Mouse (Mus musculus) kidney, postnatal 0 days (tissue): ENCODE results near the gene Lyst. TPM values are rescaled to one million over a fixed set of nuclear protein-coding genes. Genes with fewer than 3 reads are reported as not detected.

Experiments
- ATAC-seq: fragments of 200-750 bp; cut with Nextera tagmentation; replicated peaks from 2 replicates; pipeline ENCODE4 v1.8.0; 2017; ENCODE audit warnings: low read depth, moderate number of reproducible peaks, moderate TSS enrichment, moderate library complexity; ENCODE audit not compliant: low FRiP score
- DNase-seq: peaks from one replicate; pipeline ENCODE4 v3.0.0-alpha.2; 2016; ENCODE audit warnings: low spot score
- H3K27ac ChIP-seq: fragments of 300-500 bp; sonication (generic); 2 replicates; pipeline ENCODE4 v1.5.1; 2014; ENCODE audit warnings: mild to moderate bottlenecking
- H3K27me3 ChIP-seq: fragments of 300-500 bp; sonication (generic); 2 replicates; pipeline ENCODE4 v1.6.1; 2014; ENCODE audit warnings: low read length, mixed read lengths; ENCODE audit not compliant: insufficient read depth
- H3K36me3 ChIP-seq: fragments of 300-500 bp; sonication (generic); 2 replicates; pipeline ENCODE4 v1.6.1; 2014; ENCODE audit warnings: low read length, mixed read lengths; ENCODE audit not compliant: insufficient read depth
- H3K4me1 ChIP-seq: fragments of 300-500 bp; sonication (generic); replicated peaks from 2 replicates; pipeline ENCODE4 v1.6.1; 2014; ENCODE audit warnings: antibody characterized with exemption, low read length, mixed read lengths; ENCODE audit not compliant: insufficient read depth
- H3K4me2 ChIP-seq: fragments of 300-500 bp; sonication (generic); 2 replicates; pipeline ENCODE4 v1.6.1; 2014; ENCODE audit warnings: mild to moderate bottlenecking, low read length, moderate library complexity, mixed read lengths
- H3K4me3 ChIP-seq: fragments of 300-500 bp; sonication (generic); replicated peaks from 2 replicates; pipeline ENCODE4 v1.5.1; 2014; ENCODE audit warnings: low read depth, low read length
- H3K9ac ChIP-seq: fragments of 300-500 bp; sonication (generic); 2 replicates; pipeline ENCODE4 v1.6.1; 2014; ENCODE audit warnings: low read depth, low read length
- H3K9me3 ChIP-seq: fragments of 300-500 bp; sonication (generic); replicated peaks from 2 replicates; pipeline ENCODE4 v1.6.1; 2016; ENCODE audit warnings: low read length, inconsistent platforms, mixed read lengths
- CTCF ChIP-seq: IDR thresholded peaks from 2 replicates; pipeline ENCODE4 v1.5.1; 2016; ENCODE audit warnings: antibody characterized with exemption, low read depth, mild to moderate bottlenecking, moderate library complexity
- WGBS: fragments of 180-500 bp; shearing (Covaris S2); extraction: QIAGEN DNeasy Blood & Tissue Kit; methylation state at CpG from one replicate; pipeline ENCODE4 v1.1.7; 2014; 5-methylcytosine and 5-hydroxymethylcytosine counted together
- polyA plus RNA-seq: library from polyadenylated mRNA; unstranded; fragments of >200 nt; fragmentation: Nextera tagmentation; extraction: Ambion mirVana; gene quantifications from 2 replicates; pipeline ENCODE4 v1.2.1, GENCODE M21; 2015

Lyst gene
- polyA plus RNA-seq, 1 experiment from 2014 or later = 3.8 TPM

GRCm38 (mm10) chr13:13826533-13826932 is 236.3 kb downstream of the Lyst start:
- TF ChIP-seq CTCF = no peak
- Histone ChIP-seq H3K36me3 (no peaks in the 10 kb centered on the region), H3K27me3 (no peaks in the 10 kb centered on the region), H3K9me3 (no peaks in the 10 kb centered on the region), H3K9ac (no peak overlapping the region), H3K4me2 (no peak overlapping the region), H3K27ac (no peak overlapping the region), H3K4me1 (no peaks in the 10 kb centered on the region), H3K4me3 (no peak overlapping the region)
- WGBS = 77% methylated on average over 6 of the region's 6 CpGs
- no peak for DNase-seq
- no peak for ATAC-seq

GRCm38 (mm10) chr13:13828125-13828524 is 237.9 kb downstream of the Lyst start:
- Histone ChIP-seq H3K27me3 (no peaks in the 10 kb centered on the region), H3K4me3 (no peak overlapping the region), H3K4me1 (no peaks in the 10 kb centered on the region), H3K4me2 (no peak overlapping the region), H3K36me3 (no peaks in the 10 kb centered on the region), H3K9me3 (no peaks in the 10 kb centered on the region), H3K9ac (no peak overlapping the region), H3K27ac (no peak overlapping the region)
- 29% methylated on average over 1 of the region's 1 CpGs for WGBS
- TF ChIP-seq CTCF = 0 out of 2 replicates have a peak, but pooled peaks have one; percentile 7
- DNase-seq = no peak
- no peak for ATAC-seq

Other genes starting within 250 kb of the Lyst start
- 20.6 and 24.7 TPM in 2 replicates for gene Gpr137b, start 196.4 kb upstream of the Lyst start, polyA plus RNA-seq
- 90.1 and 93.8 TPM in 2 replicates for gene Nid1, start 152.8 kb upstream of the Lyst start, polyA plus RNA-seq
- gene Gng4, start 193.7 kb downstream of the Lyst start, polyA plus RNA-seq = 0.64 and 0.75 TPM in 2 replicates